Comparison of ENCODE assay signal across 31 mouse cellular contexts in the genomic region with DNA sequence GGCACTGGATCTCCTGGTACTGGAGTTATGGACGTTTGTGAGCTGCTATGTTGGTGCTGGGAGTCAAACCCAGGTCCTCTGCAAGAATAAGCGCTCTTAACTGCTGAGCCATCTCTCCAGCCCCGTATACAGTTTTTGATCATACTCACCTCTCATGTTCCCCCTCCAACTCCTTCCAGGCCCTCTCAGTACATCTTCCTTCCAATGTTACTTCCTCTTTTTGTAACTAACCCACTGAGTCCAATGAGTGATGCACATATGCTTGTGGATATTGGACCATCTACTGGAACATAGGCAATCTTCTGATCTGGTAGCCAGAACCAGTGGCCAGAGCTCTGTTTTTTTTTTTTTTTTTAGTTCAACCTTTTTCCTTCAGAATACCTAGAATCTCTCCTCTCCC. TPM values are rescaled to one million over a fixed set of nuclear protein-coding genes. Genes with fewer than 3 reads are reported as not detected.
"Had no signal": no experiment of that assay in that cellular context is flagged by ENCODE, and none has a peak within 500 bp of the region (broad histone marks: within the 10 kb centered on the region; RNA-seq: fewer than 3 reads in every experiment).

No protein-coding gene starts in this region.

- H3K27ac ChIP-seq: heart, embryonic 10.5 days; hindbrain, embryonic 10.5 days; hindbrain, embryonic 12.5 days; hindbrain, embryonic 14.5 days; intestine, embryonic 15.5 days; layer of hippocampus, adult 2 months; left cerebral cortex, adult 2 months; limb, embryonic 13.5 days; limb, embryonic 15.5 days; liver, embryonic 12.5 days had no signal

- H3K4me3 ChIP-seq: heart, embryonic 10.5 days; heart, embryonic 12.5 days; hindbrain, embryonic 10.5 days; hindbrain, embryonic 12.5 days; intestine, embryonic 15.5 days; layer of hippocampus, adult 2 months; left cerebral cortex, adult 2 months; limb, embryonic 13.5 days; limb, embryonic 15.5 days; liver, embryonic 12.5 days had no signal

- H3K9me3 ChIP-seq: heart, embryonic 10.5 days; heart, embryonic 12.5 days; hindbrain, embryonic 10.5 days; hindbrain, embryonic 12.5 days; intestine, embryonic 15.5 days; limb, embryonic 13.5 days; limb, embryonic 15.5 days; liver, embryonic 12.5 days had no signal

- DNase-seq: gastrocnemius, postnatal 14 days; gastrocnemius, postnatal 36 days; heart, adult 18-20 months; heart, postnatal 10 days; heart, postnatal 4 days; kidney, adult 18-20 months; kidney, adult 8-10 months; kidney, postnatal 10 days; kidney, postnatal 25 days; kidney, postnatal 4 days; left cerebral cortex, postnatal 4 days had no signal

- H3K27me3 ChIP-seq: heart, embryonic 12.5 days; hindbrain, embryonic 12.5 days; intestine, embryonic 15.5 days; limb, embryonic 13.5 days; limb, embryonic 15.5 days; liver, embryonic 12.5 days had no signal

- ATAC-seq: hindbrain, embryonic 16.5 days; inflammation-experienced regulatory T-cells, adult 6 months; intestine, embryonic 15.5 days; intestine, postnatal 0 days; liver, embryonic 12.5 days had no signal

- H3K9ac ChIP-seq: heart, embryonic 12.5 days; hindbrain, embryonic 12.5 days; hindbrain, embryonic 14.5 days; intestine, embryonic 15.5 days; limb, embryonic 13.5 days; limb, embryonic 15.5 days; liver, embryonic 12.5 days had no signal

- H3K4me1 ChIP-seq: heart, embryonic 10.5 days; heart, embryonic 12.5 days; hindbrain, embryonic 10.5 days; hindbrain, embryonic 12.5 days; intestine, embryonic 15.5 days; liver, embryonic 12.5 days had no signal

- H3K36me3 ChIP-seq: heart, embryonic 10.5 days; heart, embryonic 12.5 days; hindbrain, embryonic 10.5 days; hindbrain, embryonic 12.5 days; intestine, embryonic 15.5 days; limb, embryonic 13.5 days; limb, embryonic 15.5 days; liver, embryonic 12.5 days had no signal

RNA-seq across cellular contexts. Expression of gene Capns2, which starts 14.9 kb away (rescaled TPM):
- total RNA-seq: gastrocnemius, adult 18-20 months; gastrocnemius, adult 8-10 months; gastrocnemius, postnatal 14 days; gastrocnemius, postnatal 36 days; heart, adult 18-20 months; heart, adult 8-10 months; heart, postnatal 10 days; heart, postnatal 25 days had no signal
- polyA plus RNA-seq: inflammation-experienced regulatory T-cells, adult 6 months; intestine, embryonic 15.5 days; liver, adult 2 months; liver, embryonic 12.5 days had no signal

RNA-seq across cellular contexts. Expression of gene Slc6a2, which starts 43.8 kb away (rescaled TPM):
- total RNA-seq: liver, adult 2 months had no signal
- polyA plus RNA-seq: heart, embryonic 14.5 days; inflammation-experienced regulatory T-cells, adult 6 months; intestine, postnatal 0 days; liver, adult 2 months; liver, embryonic 12.5 days had no signal
